Mouse (Mus musculus): ENCODE measurements at regions not wholly inside any gene's neighbourhood (a gene's known extent, or its start where the extent isn't known, plus 50 kb on each side); places are given as distances from the start of the nearest gene placed in this dataset.
"Not testable (repeated sequence)": the region's sequence is repeated elsewhere in the genome, so short reads cannot be mapped to it uniquely, and the experiment has no call there.

- DNase-seq (ENCODE audit: low read depth, low spot score), result no peak
Measured at GRCm38 (mm10) chr6:140229295-140229694, 188.0 kb upstream of the Plcz1 start.

- no peak for DNase-seq (ENCODE audit: low read depth, low spot score)
Measured at GRCm38 (mm10) chr6:140228741-140229140, 187.5 kb upstream of the Plcz1 start.

- no peak for DNase-seq (ENCODE audit: low read depth, low spot score)
Measured at GRCm38 (mm10) chr6:140222534-140223324, 181.5 kb upstream of the Plcz1 start.

DNA sequence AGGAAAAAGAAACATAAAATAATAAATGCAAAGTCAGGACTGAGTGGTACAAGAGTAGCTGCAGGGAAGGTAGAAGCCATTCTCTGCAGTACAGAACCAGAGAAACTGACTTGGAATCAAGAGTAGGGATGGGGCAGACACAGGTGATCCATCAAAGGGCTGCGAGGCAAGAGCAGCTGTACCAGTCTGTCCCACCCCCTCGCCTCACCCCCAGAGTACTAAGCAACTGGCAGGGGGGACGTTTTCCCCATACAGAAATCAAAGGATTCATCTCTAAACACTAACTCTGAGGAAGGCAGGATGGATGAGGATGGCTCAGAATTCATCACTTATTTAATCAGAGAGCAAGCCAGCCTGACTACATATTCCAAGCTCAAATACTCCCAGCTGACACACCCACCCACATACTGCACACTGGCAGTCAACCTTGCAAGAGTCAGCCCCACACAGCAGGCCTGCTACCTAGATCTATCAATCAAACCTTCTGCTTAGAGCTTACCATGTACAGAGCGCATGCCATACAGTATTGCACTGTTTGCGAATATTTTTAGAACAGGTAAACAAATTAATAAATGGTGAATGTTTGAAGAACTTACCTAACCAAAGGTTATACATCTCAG is 180.5 kb upstream of the Plcz1 start:
- no peak for DNase-seq (ENCODE audit: low read depth, low spot score)

DNA sequence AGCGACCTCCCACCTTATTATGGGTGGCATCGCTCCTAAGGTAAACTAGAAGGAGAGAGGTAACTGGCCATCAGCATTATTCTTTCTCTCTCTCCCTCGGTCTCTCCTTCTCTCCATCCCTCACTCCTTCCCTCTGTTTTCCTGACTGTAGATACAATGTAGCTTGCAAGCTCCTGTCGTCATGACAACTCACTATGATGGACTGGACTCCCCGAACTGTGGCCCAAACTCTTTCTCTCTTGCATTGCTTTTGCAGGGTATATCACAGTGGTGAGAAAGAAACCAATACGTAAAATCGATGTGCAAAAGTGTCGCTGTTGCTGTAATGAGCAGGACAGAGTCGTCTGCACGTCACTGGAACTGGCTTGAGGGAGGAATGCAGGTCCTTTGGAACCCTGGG is 177.5 kb upstream of the Plcz1 start:
- no peak for DNase-seq (ENCODE audit: low read depth, low spot score)

DNA sequence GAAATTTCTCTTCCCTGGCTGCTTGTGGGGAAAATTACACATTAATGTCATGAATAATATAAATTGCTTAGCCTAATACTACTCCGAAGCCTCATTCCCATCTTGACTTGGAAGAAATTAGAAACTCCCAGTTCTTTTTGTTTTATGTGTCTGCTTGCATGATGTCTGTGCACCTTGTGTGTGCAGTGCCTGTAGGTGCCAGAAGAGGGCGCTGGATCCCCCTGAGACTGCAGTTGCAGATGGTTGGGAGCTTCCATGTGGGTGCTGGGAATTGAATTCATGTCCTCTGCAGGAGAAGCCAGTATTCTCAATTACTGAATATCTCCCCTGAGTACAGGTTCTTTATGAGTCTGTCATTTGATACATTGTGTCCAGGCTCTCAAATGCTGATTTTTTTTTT is 171.1 kb upstream of the Plcz1 start:
- DNase-seq (ENCODE audit: low read depth, low spot score), result peak; percentile 57

DNA sequence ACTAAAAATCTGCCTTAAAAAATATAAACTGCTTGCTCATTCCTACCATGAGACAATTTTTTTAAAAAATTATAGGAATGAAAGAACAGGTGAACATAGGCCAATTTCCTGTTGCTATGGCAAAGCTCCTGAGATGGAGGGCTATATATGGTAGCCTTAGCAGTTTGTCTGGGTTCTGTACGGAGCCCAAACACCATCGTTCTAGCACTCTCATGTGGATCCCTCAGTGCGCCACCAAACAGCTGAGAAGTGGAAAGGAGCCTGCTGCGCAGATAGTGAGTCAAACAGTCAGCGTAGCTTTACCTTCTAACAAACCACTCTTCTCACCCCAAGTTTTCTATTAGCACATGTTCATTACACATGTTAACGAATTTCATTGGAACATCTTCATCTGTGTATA is 168.9 kb upstream of the Plcz1 start:
- no peak for DNase-seq (ENCODE audit: low read depth, low spot score)

DNA sequence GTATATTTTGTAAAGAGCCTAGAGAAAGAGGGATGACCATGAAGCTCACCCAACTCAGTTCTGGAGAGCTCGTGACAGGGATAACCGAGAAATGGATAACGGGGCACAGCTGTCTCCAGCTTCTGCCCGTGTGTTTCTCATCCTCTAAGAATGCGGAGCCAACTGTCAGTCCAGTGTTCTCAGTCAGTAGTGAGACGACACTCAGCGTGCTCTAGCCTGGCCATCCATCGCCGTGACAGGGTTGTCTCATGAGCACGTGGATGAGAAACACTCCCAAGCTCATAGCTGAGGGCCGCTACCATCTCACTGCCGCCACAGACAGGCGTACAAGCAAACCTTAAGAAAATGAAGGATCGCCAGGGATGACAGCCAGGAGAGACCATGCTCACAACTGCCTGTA is 167.8 kb upstream of the Plcz1 start:
- DNase-seq (ENCODE audit: low read depth, low spot score), result no peak

DNA sequence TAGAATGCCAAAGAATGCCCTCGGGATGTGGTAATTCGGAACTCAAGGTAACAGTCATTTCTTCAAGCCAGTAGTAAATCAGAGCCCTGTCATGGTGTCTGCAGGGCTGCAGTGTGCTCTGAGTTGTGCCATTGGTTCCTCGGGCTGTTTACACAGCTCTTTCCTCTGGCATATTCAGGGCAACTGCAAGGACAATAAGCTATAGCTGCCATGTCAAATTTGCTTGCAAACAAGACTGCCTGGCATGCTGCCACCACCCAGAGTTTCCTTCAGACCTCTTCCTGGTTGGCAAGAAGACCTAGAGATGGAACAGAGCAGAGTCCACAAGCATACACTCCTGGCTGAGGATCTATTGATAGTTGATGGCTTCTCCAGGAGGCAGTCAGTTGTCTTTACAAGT is 167.1 kb upstream of the Plcz1 start:
- no peak for DNase-seq (ENCODE audit: low read depth, low spot score)

- not testable (repeated sequence) for DNase-seq (ENCODE audit: low read depth, low spot score)
Measured at GRCm38 (mm10) chr6:140206676-140207075, 165.4 kb upstream of the Plcz1 start.

DNA sequence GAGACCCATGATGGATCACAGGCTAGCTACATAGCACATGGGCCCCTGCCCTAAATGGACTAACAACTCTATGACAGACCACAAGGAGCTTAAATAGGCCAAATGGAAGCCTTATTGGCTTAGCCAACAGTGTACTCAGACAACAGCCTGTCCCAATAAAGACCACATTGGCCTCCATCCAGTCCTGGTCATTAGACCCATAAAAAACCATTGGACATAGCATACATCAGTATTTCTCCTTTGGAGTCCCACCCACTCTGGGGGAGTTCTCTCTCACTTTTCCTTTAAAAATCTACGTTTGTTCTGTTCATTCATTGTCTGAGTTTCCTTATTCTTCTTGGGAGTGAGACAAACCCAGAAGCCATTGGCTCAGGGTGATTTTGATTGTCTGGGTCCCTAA is 160.1 kb upstream of the Plcz1 start:
- DNase-seq (ENCODE audit: low read depth, low spot score), result no peak

DNA sequence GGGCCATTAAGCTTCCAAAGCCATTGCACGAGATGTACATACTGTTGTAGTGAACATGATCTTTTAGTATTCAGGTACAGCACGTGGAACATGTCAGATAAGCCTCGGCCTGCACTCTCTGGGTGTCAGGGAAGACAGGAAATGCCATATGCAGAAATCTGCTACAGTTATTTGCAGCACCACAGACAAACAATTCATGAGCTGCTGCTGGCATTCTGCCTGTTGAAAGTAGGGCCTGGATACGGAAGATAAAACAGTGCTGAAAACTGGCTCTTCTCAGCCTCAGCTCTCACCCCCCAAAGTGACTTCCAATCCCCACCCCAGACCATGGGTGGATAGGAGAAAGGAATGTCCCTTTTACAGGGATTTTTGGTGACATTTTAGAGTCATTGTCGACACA is 159.1 kb upstream of the Plcz1 start:
- DNase-seq (ENCODE audit: low read depth, low spot score), result no peak

GRCm38 (mm10) chr6:140198036-140198435 is 156.8 kb upstream of the Plcz1 start:
- DNase-seq (ENCODE audit: low read depth, low spot score), result peak; percentile 69

DNA sequence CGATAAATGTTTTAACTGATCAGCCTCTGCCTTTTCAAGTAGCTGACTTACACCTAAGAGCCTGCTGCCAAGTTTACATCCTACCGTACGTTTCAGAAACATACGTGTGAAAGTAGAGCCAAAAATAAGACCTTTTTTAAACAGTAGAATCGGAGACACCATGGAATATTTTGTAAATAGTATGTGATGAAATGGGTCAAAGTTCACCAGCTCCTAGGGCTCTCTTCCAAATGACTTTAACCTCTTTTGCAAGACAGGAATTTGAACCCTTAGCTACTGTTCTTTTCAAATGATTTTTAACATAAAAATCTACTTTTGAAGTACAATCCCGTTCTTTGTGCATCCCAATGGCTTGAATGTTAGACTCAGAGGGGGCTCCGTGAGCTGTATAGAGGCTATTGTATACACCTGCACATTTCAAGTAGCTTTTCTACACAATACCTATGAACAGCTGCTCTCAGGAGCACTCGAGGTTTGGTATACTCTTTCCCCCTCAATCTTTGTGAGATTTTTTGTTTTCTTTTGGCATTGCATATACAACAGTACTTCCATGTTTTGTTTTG is 155.9 kb upstream of the Plcz1 start:
- DNase-seq (ENCODE audit: low read depth, low spot score), result peak; percentile 50

DNA sequence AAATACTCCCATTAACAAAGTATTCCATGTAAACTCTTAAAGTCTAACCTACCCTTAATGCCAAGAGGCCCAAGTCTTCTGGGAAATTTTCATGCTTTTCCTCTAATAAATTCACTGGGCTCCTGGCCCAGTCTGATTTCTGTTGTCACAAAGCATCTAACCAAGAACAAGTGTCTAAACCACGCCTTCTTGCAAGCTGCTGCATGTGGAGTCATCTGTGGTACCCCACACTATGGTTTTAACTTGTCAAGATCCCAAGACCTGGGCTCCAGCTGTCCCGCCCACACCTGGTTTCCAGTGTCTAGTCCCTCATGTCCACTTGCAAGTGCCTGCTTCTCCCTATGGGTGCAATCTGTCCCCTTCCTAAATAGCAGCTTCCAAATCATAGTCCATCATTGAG is 153.0 kb upstream of the Plcz1 start:
- no peak for DNase-seq (ENCODE audit: low read depth, low spot score)

DNA sequence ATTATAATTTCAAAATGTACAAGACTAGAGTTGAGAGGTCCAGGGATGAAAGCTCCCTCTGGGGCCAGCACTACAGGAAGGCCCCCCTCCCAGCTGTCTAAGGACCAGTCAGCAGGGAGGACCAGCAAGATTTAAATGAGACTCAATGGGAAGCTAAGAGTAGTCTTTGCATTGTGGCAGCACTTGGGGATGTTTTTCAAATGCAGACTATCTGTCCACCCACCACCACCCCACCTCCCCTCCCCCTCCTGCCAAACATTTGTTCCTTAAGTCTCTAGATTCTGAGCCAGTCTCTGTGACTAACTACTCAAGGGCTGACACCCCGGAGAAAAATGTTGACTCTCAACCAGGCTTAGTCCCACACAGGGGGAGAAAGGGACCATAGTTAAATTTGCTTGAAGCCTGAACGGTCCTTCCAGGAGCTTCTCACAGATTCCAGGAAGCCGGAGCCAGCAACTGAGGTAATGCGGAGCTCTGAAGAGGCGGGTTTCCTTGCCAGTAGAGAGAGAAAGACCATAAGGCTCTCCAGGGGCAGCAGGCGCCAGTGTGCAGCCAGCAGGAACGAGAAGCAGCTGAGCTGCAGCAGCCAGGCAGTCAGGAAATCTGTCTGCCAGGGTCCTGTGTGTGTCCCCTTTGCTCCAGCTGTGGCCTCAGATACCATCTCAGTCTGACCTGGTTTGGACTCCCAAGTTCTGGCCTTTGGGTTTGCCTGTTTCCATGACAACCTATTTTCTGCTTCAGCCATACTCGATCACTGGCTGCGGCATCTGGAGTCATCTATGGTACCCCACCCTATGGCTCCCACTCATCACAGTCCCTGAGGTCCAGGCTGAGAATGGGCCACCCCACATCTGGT is 152.1 kb upstream of the Plcz1 start:
- DNase-seq (ENCODE audit: low read depth, low spot score), result peak; percentile 58

DNA sequence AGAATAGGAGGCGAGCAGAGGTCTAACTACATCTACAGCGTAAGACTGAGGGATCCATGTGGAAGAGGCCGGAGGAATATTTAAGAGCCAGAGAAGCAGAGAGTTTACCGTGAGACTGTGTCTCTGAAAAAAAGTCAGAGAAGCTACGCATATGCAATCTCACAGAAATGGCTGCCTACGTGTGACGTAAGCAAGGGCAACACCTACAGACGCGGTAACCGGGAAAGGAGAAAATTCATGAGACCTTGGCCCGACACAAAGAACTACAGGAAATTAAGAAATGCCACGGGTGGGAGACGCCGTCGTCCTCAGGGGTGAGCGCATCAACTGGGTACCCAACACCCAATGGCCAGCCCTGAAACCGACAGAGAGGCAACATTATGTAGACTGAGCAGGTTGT is 151.3 kb upstream of the Plcz1 start:
- peak; percentile 46 for DNase-seq (ENCODE audit: low read depth, low spot score)

DNA sequence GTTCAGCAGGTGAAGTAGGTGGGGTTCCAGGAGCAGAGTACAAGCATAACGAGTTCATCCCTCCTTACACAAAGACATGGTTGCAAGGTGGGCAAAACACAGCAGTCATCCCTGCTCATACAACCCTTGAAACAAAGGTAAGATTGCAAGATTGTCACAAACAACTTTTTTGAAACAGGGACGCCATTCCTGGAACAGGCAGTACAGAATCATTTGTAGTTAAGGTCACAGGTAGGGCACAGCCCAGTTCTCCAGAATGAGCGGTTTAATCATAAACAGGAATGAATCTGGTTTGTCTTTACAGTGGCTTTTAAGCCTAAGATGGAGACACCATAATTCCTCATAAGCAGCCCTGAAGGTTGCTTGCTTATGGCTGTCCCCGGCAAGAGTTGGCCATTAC is 150.1 kb upstream of the Plcz1 start:
- DNase-seq (ENCODE audit: low read depth, low spot score), result no peak

DNA sequence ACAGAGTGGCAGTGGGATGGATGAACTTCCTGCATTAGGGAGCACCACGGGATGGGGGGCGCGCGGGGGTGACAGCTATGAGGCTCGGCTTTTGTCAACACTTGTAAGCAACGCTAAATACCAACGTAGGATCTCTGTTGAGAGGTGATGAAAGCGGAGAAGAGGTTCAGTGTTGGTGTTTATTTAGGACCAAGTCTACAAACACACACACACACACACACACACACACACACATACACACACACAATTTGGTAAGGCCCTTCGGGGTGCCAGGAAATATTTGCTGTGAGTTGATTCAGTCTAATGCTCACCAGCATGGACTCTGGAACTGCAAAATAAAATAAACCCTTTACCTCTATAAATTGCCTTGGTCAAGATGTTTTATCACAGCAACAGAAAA is 148.3 kb upstream of the Plcz1 start:
- no peak for DNase-seq (ENCODE audit: low read depth, low spot score)

GRCm38 (mm10) chr6:140187733-140188132 is 146.5 kb upstream of the Plcz1 start:
- DNase-seq (ENCODE audit: low read depth, low spot score), result no peak

- DNase-seq (ENCODE audit: low read depth, low spot score), result no peak
Measured at GRCm38 (mm10) chr6:140187106-140187505, 145.8 kb upstream of the Plcz1 start.

DNA sequence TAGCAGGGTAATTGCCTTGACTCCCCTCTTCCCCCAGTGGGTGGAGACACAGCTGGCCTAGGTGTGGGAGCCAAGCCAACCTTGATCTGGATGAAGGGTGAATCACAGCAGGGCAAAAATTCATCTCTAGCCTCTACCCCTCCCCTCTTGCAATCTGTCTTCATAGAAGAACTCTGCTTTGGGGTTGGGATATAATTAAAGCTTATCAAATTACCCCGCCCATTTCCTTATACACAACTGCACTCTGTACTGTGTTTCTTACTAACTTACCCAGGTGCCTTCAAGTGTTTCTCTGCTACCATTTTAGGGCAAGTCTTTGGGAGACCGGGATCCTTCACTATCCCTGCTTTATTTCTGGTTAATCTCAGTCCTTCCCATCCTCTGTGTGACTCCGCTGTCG is 138.7 kb upstream of the Plcz1 start:
- no peak for DNase-seq (ENCODE audit: low read depth, low spot score)
